Mouse (Mus musculus) MEL (cell line): ENCODE data around the gene Ankrd33b. TPM values are rescaled to one million over a fixed set of nuclear protein-coding genes. Genes with fewer than 3 reads are reported as not detected.

Experiments used
- DNase-seq: peaks from one replicate; pipeline ENCODE4 v3.0.0; 2011; ENCODE audit warnings: low read depth, low spot score
- H3K27ac ChIP-seq: 2 replicates; pipeline ENCODE4 v1.5.1; 2012; ENCODE audit warnings: low read depth, mild to moderate bottlenecking, control low read depth, low read length, moderate library complexity; ENCODE audit not compliant: control insufficient read depth
- H3K27me3 ChIP-seq, 2 experiments: fragments of 150-350 bp in 1 of 2; sonication (generic) in 1 of 2; 2 replicates each; pipeline ENCODE4 v1.6.1; 2012; ENCODE audit warnings: low read length in 2 of 2, mild to moderate bottlenecking in 2 of 2, improper control_type of control experiment in 1 of 2, moderate library complexity in 1 of 2; ENCODE audit not compliant: insufficient read depth in 2 of 2, control insufficient read depth in 1 of 2
- H3K36me3 ChIP-seq, 2 experiments: 2 replicates each; pipeline ENCODE4 v1.6.1; 2012 to 2014; ENCODE audit warnings: low read length in 2 of 2, improper control_type of control experiment in 1 of 2, inconsistent platforms in 1 of 2, mild to moderate bottlenecking in 1 of 2; ENCODE audit not compliant: insufficient read depth in 2 of 2, control insufficient read depth in 1 of 2
- H3K4me1 ChIP-seq, 2 experiments: fragments of 150-350 bp in 1 of 2; sonication (generic) in 1 of 2; 2 replicates each; pipeline ENCODE4 v1.6.1; 2012; ENCODE audit warnings: low read length in 2 of 2, improper control_type of control experiment in 1 of 2, mild to moderate bottlenecking in 1 of 2; ENCODE audit not compliant: insufficient read depth in 2 of 2, control insufficient read depth in 1 of 2
- H3K4me3 ChIP-seq, 2 experiments: fragments of 150-350 bp in 1 of 2; sonication (generic) in 1 of 2; 2 replicates each; pipeline ENCODE4 v1.5.1; 2012; ENCODE audit warnings: low read depth in 2 of 2, low read length in 2 of 2, mild to moderate bottlenecking in 2 of 2, moderate library complexity in 2 of 2, control low read depth in 1 of 2, improper control_type of control experiment in 1 of 2; ENCODE audit not compliant: control insufficient read depth in 1 of 2, insufficient read depth in 1 of 2
- H3K79me2 ChIP-seq: 2 replicates; pipeline ENCODE4 v1.6.1; 2012; ENCODE audit warnings: mild to moderate bottlenecking, low read length, moderate library complexity; ENCODE audit not compliant: control insufficient read depth, poor library complexity, insufficient read depth
- H3K9ac ChIP-seq: 2 replicates; pipeline ENCODE4 v1.6.1; 2012; ENCODE audit warnings: low read depth, mild to moderate bottlenecking, control low read depth, low read length, moderate library complexity; ENCODE audit not compliant: control insufficient read depth, poor library complexity, severe bottlenecking
- H3K9me3 ChIP-seq: fragments of 150-350 bp; sonication (generic); replicated peaks from 2 replicates; pipeline ENCODE4 v1.6.1; 2012; ENCODE audit warnings: mild to moderate bottlenecking, low read length, improper control_type of control experiment, moderate library complexity; ENCODE audit not compliant: insufficient read depth
- BHLHE40 ChIP-seq: IDR thresholded peaks from 2 replicates; pipeline ENCODE4 v1.6.1; 2012; ENCODE audit warnings: low read depth, mild to moderate bottlenecking, inconsistent platforms, low read length, improper control_type of control experiment, borderline replicate concordance
- CHD1 ChIP-seq: IDR thresholded peaks from 2 replicates; pipeline ENCODE4 v1.6.1; 2012; ENCODE audit warnings: low read depth, mild to moderate bottlenecking, inconsistent platforms, low read length, improper control_type of control experiment
- E2F4 ChIP-seq: IDR thresholded peaks from 2 replicates; pipeline ENCODE4 v1.6.1; 2011; ENCODE audit warnings: low read depth, low read length, improper control_type of control experiment, borderline replicate concordance
- ELF1 ChIP-seq: IDR thresholded peaks from 2 replicates; pipeline ENCODE4 v1.6.1; 2014; ENCODE audit warnings: low read depth, mild to moderate bottlenecking, inconsistent platforms, low read length, improper control_type of control experiment, moderate library complexity
- EP300 ChIP-seq, 2 experiments: IDR thresholded peaks; 2 replicates each; pipeline ENCODE4 v1.6.1; 2011; ENCODE audit warnings: improper control_type of control experiment in 2 of 2, low read length in 2 of 2, low read depth in 1 of 2, mild to moderate bottlenecking in 1 of 2
- ETS1 ChIP-seq: IDR thresholded peaks from 2 replicates; pipeline ENCODE4 v1.6.1; 2012; ENCODE audit warnings: low read depth, mild to moderate bottlenecking, inconsistent platforms, low read length, improper control_type of control experiment, moderate library complexity
- GATA1 ChIP-seq: IDR thresholded peaks from 2 replicates; pipeline ENCODE4 v1.6.1; 2011; ENCODE audit warnings: low read depth, low read length, improper control_type of control experiment
- MAFK ChIP-seq: IDR thresholded peaks from 2 replicates; pipeline ENCODE4 v1.6.1; 2011; ENCODE audit warnings: low read depth, mild to moderate bottlenecking, low read length, improper control_type of control experiment, borderline replicate concordance
- MAX ChIP-seq: IDR thresholded peaks from 2 replicates; pipeline ENCODE4 v1.6.1; 2011; ENCODE audit warnings: low read length, improper control_type of control experiment
- MAZ ChIP-seq: IDR thresholded peaks from 2 replicates; pipeline ENCODE4 v1.6.1; 2012; ENCODE audit warnings: low read depth, mild to moderate bottlenecking, inconsistent platforms, low read length, improper control_type of control experiment
- MYB ChIP-seq: IDR thresholded peaks from 2 replicates; pipeline ENCODE4 v1.6.1; 2011; ENCODE audit warnings: mild to moderate bottlenecking, low read depth, low read length, improper control_type of control experiment
- MYC ChIP-seq: IDR thresholded peaks from 2 replicates; pipeline ENCODE4 v1.6.1; 2011; ENCODE audit warnings: low read depth, mild to moderate bottlenecking, low read length, improper control_type of control experiment, moderate library complexity
- NELFE ChIP-seq: IDR thresholded peaks from 2 replicates; pipeline ENCODE4 v1.6.1; 2011; ENCODE audit warnings: low read depth, low read length, improper control_type of control experiment
- POLR2AphosphoS2 ChIP-seq: IDR thresholded peaks from 2 replicates; pipeline ENCODE4 v1.6.1; 2011; ENCODE audit warnings: low read length, improper control_type of control experiment
- RAD21 ChIP-seq: IDR thresholded peaks from 2 replicates; pipeline ENCODE4 v1.6.1; 2011; ENCODE audit warnings: mild to moderate bottlenecking, low read depth, low read length, improper control_type of control experiment
- RCOR1 ChIP-seq: IDR thresholded peaks from 2 replicates; pipeline ENCODE4 v1.6.1; 2012; ENCODE audit warnings: low read depth, mild to moderate bottlenecking, inconsistent platforms, low read length, improper control_type of control experiment
- SIN3A ChIP-seq: IDR thresholded peaks from 2 replicates; pipeline ENCODE4 v1.6.1; 2012; ENCODE audit warnings: low read length, improper control_type of control experiment, inconsistent platforms
- SMC3 ChIP-seq: IDR thresholded peaks from 2 replicates; pipeline ENCODE4 v1.6.1; 2011; ENCODE audit warnings: low read depth, low read length, improper control_type of control experiment
- TAL1 ChIP-seq: IDR thresholded peaks from 2 replicates; pipeline ENCODE4 v1.6.1; 2012; ENCODE audit warnings: mild to moderate bottlenecking, inconsistent platforms, low read length, moderate library complexity, mixed read lengths
- TBP ChIP-seq: IDR thresholded peaks from 2 replicates; pipeline ENCODE4 v1.8.0; 2011; ENCODE audit warnings: low read depth, low read length, improper control_type of control experiment
- UBTF ChIP-seq: IDR thresholded peaks from 2 replicates; pipeline ENCODE4 v1.6.1; 2012; ENCODE audit warnings: low read depth, mild to moderate bottlenecking, inconsistent platforms, low read length, improper control_type of control experiment, moderate library complexity, borderline replicate concordance; ENCODE audit not compliant: insufficient read depth
- ZC3H11A ChIP-seq: IDR thresholded peaks from 2 replicates; pipeline ENCODE4 v1.6.1; 2012; ENCODE audit warnings: low read depth, mild to moderate bottlenecking, inconsistent platforms, low read length, improper control_type of control experiment
- ZKSCAN1 ChIP-seq: IDR thresholded peaks from 2 replicates; pipeline ENCODE4 v1.6.1; 2012; ENCODE audit warnings: low read depth, mild to moderate bottlenecking, inconsistent platforms, low read length, improper control_type of control experiment, moderate library complexity
- ZMIZ1 ChIP-seq: IDR thresholded peaks from 2 replicates; pipeline ENCODE4 v1.6.1; 2012; ENCODE audit warnings: low read depth, mild to moderate bottlenecking, inconsistent platforms, low read length, improper control_type of control experiment, moderate library complexity
- ZNF384 ChIP-seq: IDR thresholded peaks from 2 replicates; pipeline ENCODE4 v1.6.1; 2012; ENCODE audit warnings: low read depth, mild to moderate bottlenecking, inconsistent platforms, low read length, improper control_type of control experiment
- polyA plus RNA-seq, 2 experiments: library from polyadenylated mRNA; stranded (reverse) in 1 of 2; unstranded in 1 of 2; fragments of >175 nt in 1 of 2; fragments of >200 nt in 1 of 2; gene quantifications; 2 replicates each; pipeline versions ENCODE4 v1.2.1 to v1.2.4; 2012; ENCODE audit warnings: low replicate concordance in 2 of 2, low read depth in 1 of 2; ENCODE audit not compliant: insufficient read length in 2 of 2, insufficient read depth in 1 of 2, missing spikeins in 1 of 2
- total RNA-seq: library from RNA; depleted of rRNA; stranded (reverse); fragments of 300-350 nt; gene quantifications from 2 replicates; pipeline ENCODE4 v1.2.3, GENCODE M21; 2012

Gene Ankrd33b
- total and polyA plus RNA-seq, 3 experiments = 11.1 to 16.1 TPM; not detected in 1

GRCm38 (mm10) chr15:31273509-31273908, 94.0 kb downstream of the Ankrd33b start (continued):
- TF ChIP-seq MYC = peak; percentile 79; the same call in 1 of the 2 replicates

GRCm38 (mm10) chr15:31272695-31273094, 94.8 kb downstream of the Ankrd33b start:
- H3K27me3 ChIP-seq = no peaks in the 10 kb centered on the region
- H3K9me3 ChIP-seq = no peaks in the 10 kb centered on the region
- no peak overlapping the region for H3K9ac ChIP-seq
- H3K27ac ChIP-seq = no peak overlapping the region
- no peak overlapping the region for H3K4me3 ChIP-seq
- DNase-seq = no peak
- peaks cover 0 to 13% of the 10 kb centered on the region in 2 experiments; a peak in 2 of 4 replicates for H3K36me3 ChIP-seq
- TF ChIP-seq POLR2AphosphoS2 = no peak
- TF ChIP-seq, all 39 proteins: peak for 0
- Histone ChIP-seq H3K79me2 (no peaks in the 10 kb centered on the region), H3K4me1 (peaks cover 5 to 28% of the 10 kb centered on the region in 2 experiments)

GRCm38 (mm10) chr15:31269558-31269957, 98.0 kb downstream of the Ankrd33b start:
- H3K36me3 ChIP-seq = peaks cover 0 to 13% of the 10 kb centered on the region in 2 experiments; a peak in 2 of 4 replicates

GRCm38 (mm10) chr15:31268148-31268547, 99.4 kb downstream of the Ankrd33b start:
- H3K27ac ChIP-seq = no peak overlapping the region
- peaks cover 0 to 2% of the 10 kb centered on the region in 2 experiments; a peak in 2 of 4 replicates for H3K36me3 ChIP-seq
- no peaks in the 10 kb centered on the region for H3K27me3 ChIP-seq
- no peak for DNase-seq
- H3K79me2 ChIP-seq = no peaks in the 10 kb centered on the region
- H3K4me3 ChIP-seq = no peak overlapping the region
- H3K9ac ChIP-seq = no peak overlapping the region
- no peaks in the 10 kb centered on the region for H3K9me3 ChIP-seq
- H3K4me1 ChIP-seq = peaks cover 0 to 8% of the 10 kb centered on the region in 2 experiments; a peak in 3 of 4 replicates
- TF ChIP-seq SMC3 (no peak), ZMIZ1 (no peak), MYB (no peak), TBP (no peak), NELFE (no peak), ELF1 (no peak), ZNF384 (no peak), ZKSCAN1 (no peak), MAFK (no peak), TAL1 (no peak), UBTF (no peak), ETS1 (no peak), MAX (no peak), BHLHE40 (no peak), CHD1 (no peak), POLR2AphosphoS2 (no peak), ZC3H11A (no peak)

More at GRCm38 (mm10) chr15:31269558-31269957, 98.0 kb downstream of the Ankrd33b start:
- no peak overlapping the region for H3K4me3 ChIP-seq
- no peak overlapping the region for H3K27ac ChIP-seq
- no peaks in the 10 kb centered on the region for H3K79me2 ChIP-seq
- TF ChIP-seq RAD21 (no peak), UBTF (no peak), RCOR1 (no peak), EP300 (IDR thresholded peaks at IDR 0.05; ENCODE audit: low read depth in 1 of 2, low read length in 2 of 2) (peak in 1 of 2 experiments; percentile 23; a peak in 1 of 4 replicates), BHLHE40 (no peak), CHD1 (no peak), ETS1 (0 out of 2 replicates have a peak, but pooled peaks have one; percentile 29), E2F4 (no peak), MYB (no peak), ZC3H11A (no peak), GATA1 (0 out of 2 replicates have a peak, but pooled peaks have one; percentile 7), MAFK (no peak), ZMIZ1 (no peak), ELF1 (no peak), SIN3A (no peak), POLR2AphosphoS2 (no peak), MAZ (no peak), TBP (no peak)
- no peak overlapping the region for H3K9ac ChIP-seq
- peak; percentile 35 for DNase-seq
- no peaks in the 10 kb centered on the region for H3K9me3 ChIP-seq
- peaks cover 5 to 20% of the 10 kb centered on the region in 2 experiments for H3K4me1 ChIP-seq
- no peaks in the 10 kb centered on the region for H3K27me3 ChIP-seq
